Mouse (Mus musculus): Measurements from ENCODE around the gene Thbs2.
"Not testable (repeated sequence)": the region's sequence is repeated elsewhere in the genome, so short reads cannot be mapped to it uniquely, and the experiment has no call there.

Gene Thbs2

DNA sequence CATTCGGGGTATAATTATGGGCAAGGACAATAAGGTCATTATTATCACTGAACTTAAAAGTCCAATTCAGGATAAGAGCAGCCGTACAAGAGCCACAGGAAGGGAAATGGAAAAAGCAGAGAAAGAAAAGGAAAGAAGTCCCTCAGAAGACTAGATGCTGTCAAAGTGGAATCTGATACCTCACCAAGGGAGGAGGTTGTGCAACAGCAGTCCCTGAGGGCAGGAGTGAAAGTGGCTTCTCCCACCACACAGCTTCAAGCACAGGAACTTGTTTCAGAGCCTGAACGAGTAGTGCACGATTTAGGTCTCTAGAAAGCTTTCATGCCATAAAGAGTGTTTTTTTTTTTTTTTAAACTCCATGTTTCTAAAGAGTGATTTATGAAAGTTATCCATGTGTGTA is 65.1 kb downstream of the Thbs2 start:
- no peak for DNase-seq

DNA sequence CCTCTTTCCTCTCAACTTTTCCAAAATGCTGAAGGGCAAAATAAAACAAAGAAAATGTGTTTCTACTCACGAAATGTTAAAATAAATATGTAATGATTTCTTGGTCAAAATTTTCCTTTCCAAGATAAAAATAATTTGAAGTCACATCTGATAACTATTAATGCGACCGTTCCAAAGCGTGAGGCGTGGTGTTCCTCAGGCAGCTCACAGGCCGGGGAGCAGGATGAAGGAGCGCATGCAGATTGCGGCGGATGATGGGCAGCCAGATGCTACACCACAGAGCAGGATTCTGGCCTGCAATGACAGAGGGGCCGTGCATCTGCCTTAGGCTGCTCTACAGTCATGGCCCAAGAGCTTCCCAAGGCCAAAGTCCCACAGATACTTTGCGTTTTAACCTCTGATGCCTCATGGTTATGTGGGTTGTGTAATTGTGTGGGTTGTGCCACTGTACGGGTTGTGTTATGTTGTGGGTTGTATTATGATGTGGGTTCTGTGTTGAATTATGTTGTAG is 66.2 kb downstream of the Thbs2 start:
- DNase-seq: no peak

DNA sequence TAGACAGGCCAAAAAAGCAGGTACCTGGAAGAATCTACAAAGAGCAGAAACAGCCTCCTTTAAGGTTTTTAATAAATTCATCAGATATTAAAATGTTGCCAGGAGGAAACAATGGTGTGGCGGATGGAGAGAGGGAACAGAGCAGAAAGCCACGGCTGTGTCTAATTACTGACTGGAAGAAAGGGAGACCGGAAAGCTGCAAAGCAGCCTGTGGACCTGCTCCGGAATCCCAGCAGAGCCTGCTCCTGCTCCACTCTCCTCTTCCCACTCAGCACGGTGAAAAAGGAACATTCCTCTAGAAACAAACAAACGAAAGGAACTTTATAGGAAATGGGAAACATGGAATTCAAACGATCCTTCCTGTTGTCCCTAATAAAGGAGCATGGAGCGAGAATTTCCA is 69.6 kb downstream of the Thbs2 start:
- DNase-seq: no peak

DNA sequence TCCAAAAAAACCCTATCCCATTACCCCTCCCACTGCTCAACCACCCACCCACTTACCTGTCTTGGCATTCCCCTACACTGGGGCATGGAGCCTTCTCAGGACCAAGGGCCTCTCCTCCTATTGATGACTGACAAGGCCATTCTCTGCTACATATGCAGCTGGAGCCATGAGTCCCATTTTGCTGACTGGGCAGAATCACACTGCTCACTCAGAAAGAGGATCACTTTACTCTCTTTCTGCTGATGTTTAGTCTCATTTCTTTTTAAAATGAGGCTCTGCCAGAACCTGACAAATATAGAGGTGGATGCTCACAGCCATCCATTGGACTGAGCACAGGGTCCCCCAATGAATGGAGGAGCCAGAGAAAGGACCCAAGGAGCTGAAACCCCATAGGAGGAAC is 73.0 kb downstream of the Thbs2 start:
- not testable (repeated sequence) for DNase-seq

DNA sequence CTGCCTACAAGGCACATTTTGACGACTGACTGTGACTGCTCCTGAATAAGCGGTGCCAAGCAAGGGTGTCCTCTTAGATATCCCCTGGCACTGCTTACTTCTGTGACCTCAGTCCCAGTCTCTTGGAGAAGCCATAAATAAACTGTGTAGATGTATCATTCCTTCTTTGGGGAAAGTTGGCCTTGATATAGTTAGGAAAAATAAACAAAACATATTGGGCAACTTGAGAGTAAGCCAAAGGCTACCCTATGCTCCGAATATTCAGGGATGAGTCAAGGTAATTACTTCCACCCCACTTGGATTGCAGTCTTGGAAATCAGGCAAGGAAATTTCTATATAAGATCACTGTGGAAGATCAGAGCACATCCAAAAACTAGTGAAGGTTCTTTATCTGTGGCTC is 74.0 kb downstream of the Thbs2 start:
- DNase-seq: no peak

DNA sequence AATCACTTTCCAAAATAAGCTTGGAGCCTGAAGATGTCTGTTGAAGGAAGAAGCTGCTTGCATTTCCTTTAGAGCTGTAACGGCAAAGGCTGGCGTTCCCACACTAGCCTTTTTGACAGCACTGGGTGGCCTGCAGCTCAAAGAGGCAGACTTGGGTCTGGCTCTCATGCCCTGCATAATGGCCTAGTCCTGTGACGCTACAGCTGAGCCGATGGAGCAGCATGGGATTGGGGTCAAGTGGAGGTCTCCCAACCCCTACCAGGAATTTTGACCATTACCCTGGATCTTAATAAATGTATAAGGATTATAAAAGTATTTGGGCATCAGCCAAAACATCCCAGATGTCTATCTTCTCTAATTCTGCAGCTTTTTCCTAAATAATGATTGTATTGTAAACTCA is 75.0 kb downstream of the Thbs2 start:
- DNase-seq: no peak
